Comparison of ENCODE assay signal across 7 mouse cellular contexts in genomic region chr2:80315242-80316161, GRCm38 (mm10). TPM values are rescaled to one million over a fixed set of nuclear protein-coding genes. Genes with fewer than 3 reads are reported as not detected.
A peak's percentile ranks its signal among the peaks of the same experiment; 100 is the strongest.
DNase-seq lines count a peak whose midpoint lies in the region; ATAC-seq lines count a peak whose summit lies in the region.

TSS of gene Dnajc10 (plus strand) at chr2:80315466.

- H3K27ac ChIP-seq in intestine, embryonic 15.5 days, result peak within 1 kb of the TSS; percentile 96
- H3K27ac ChIP-seq in midbrain, embryonic 10.5 days (replicated peaks), result peak within 1 kb of the TSS; percentile 98

- H3K9ac ChIP-seq in intestine, embryonic 15.5 days, result peak within 1 kb of the TSS; percentile 86

- 0 out of 2 replicates have a peak, but pooled peaks cover 3% of the 10 kb centered on the region for H3K36me3 ChIP-seq in intestine, embryonic 15.5 days
- H3K36me3 ChIP-seq in midbrain, embryonic 10.5 days, result peaks cover 27% of the 10 kb centered on the region

- peak; percentile 96 for DNase-seq in adrenal gland, adult 2 months
- peak; percentile 81 for DNase-seq in embryo, embryonic 11.5 days (ENCODE audit: low read depth, low spot score)
- DNase-seq in gastrocnemius, postnatal 36 days, result peak; percentile 88 to 92
- peak; percentile 93 to 96 for DNase-seq in left cerebral cortex, postnatal 25 days (ENCODE audit: low spot score in 2 of 2)
- DNase-seq in midbrain, embryonic 10.5 days (ENCODE audit: low spot score), result peak; percentile 93
- peak; percentile 86 for DNase-seq in right cerebral cortex, postnatal 4 days

- H3K4me3 ChIP-seq in intestine, embryonic 15.5 days (replicated peaks), result peak within 1 kb of the TSS; percentile 92
- H3K4me3 ChIP-seq in midbrain, embryonic 10.5 days, result peak within 1 kb of the TSS; percentile 92

- H3K4me2 ChIP-seq in intestine, embryonic 15.5 days (replicated peaks), result peak within 1 kb of the TSS; percentile 67

- 0 out of 2 replicates have a peak, but pooled peaks cover 2% of the 10 kb centered on the region for H3K27me3 ChIP-seq in intestine, embryonic 15.5 days (replicated peaks)
- no peaks in the 10 kb centered on the region for H3K27me3 ChIP-seq in midbrain, embryonic 10.5 days (ENCODE audit: low read depth, poor library complexity, severe bottlenecking)

- H3K4me1 ChIP-seq in intestine, embryonic 15.5 days (replicated peaks), result no peaks in the 10 kb centered on the region
- H3K4me1 ChIP-seq in midbrain, embryonic 10.5 days, result peaks cover 19% of the 10 kb centered on the region

- peak; percentile 96 for ATAC-seq in intestine, embryonic 15.5 days

- no peaks in the 10 kb centered on the region for H3K9me3 ChIP-seq in intestine, embryonic 15.5 days
- H3K9me3 ChIP-seq in midbrain, embryonic 10.5 days (replicated peaks), result no peaks in the 10 kb centered on the region

- WGBS in intestine, embryonic 15.5 days, result under 1% methylated on average over 69 of the region's 72 CpGs
- WGBS in midbrain, embryonic 10.5 days, result under 1% methylated on average over 72 of the region's 72 CpGs

- intact Hi-C loops in gastrocnemius, postnatal 36 days (cut with DNase I), result no loop called here
- intact Hi-C loops in left cerebral cortex, postnatal 25 days (cut with DNase I), result no loop called here

RNA-seq across cellular contexts. Expression of gene Dnajc10, which starts in this region (rescaled TPM):
- 10 to 100 TPM; 40.0 to 57.3 TPM for total RNA-seq in adrenal gland, adult 2 months (2021)
- 34.4 and 40.2 TPM in 2 replicates for polyA plus RNA-seq in adrenal gland, adult 2 months (2012; rRNA removed)
- 10 to 100 TPM; 19.8 to 21.3 TPM for total RNA-seq in gastrocnemius, postnatal 36 days (2021)
- polyA plus RNA-seq in intestine, embryonic 15.5 days (2015; fragmentation: Nextera tagmentation; extraction: Ambion mirVana), result 56.4 and 64.9 TPM in 2 replicates
- 10 to 100 TPM; 66.4 to 66.9 TPM for total RNA-seq in left cerebral cortex, postnatal 25 days (2021)
- polyA plus RNA-seq in midbrain, embryonic 10.5 days (2016; fragmentation: Nextera tagmentation; extraction: Ambion mirVana), result 86.4 and 87.8 TPM in 2 replicates

Comparison
In these comparisons a context has a peak if more than half of its experiments do, and no peak if none do; other contexts are left out.
1. Peak in every context shown above with its lines: DNase-seq, ATAC-seq, H3K4me3 ChIP-seq and H3K27ac ChIP-seq.